Mouse (Mus musculus) megakaryocyte, adult 5-6 weeks (primary cell): Measurements from ENCODE around the gene Elmod3. TPM values are rescaled to one million over a fixed set of nuclear protein-coding genes. Genes with fewer than 3 reads are reported as not detected.

ENCODE experiments used
- ATAC-seq: 2 replicates; pipeline ENCODE4 v1.8.0; 2016; ENCODE audit warnings: mild to moderate bottlenecking, inconsistent platforms; ENCODE audit not compliant: poor library complexity, severe bottlenecking
- total RNA-seq, 2 experiments: library from RNA; stranded (forward) in 1 of 2; stranded (reverse) in 1 of 2; fragments of 153-499, 151-499 nt in 1 of 2; fragments of 221-1000, 200-1000 nt in 1 of 2; gene quantifications; 2 replicates each; pipeline versions ENCODE4 v1.2.3 to v1.2.4; 2015 to 2017

Elmod3 gene
- 6.4 and 7.0 TPM in 2 replicates for total RNA-seq (2015)
- total RNA-seq (2017): 8.6 and 10.2 TPM in 2 replicates

GRCm38 (mm10) chr6:72597956-72598753 is at the start of gene Elmod3, which contains the start of gene Retsat:
Gene Elmod3 (minus strand): TSS chr6:72598413.
Gene Retsat (plus strand): TSS chr6:72598475.
- ATAC-seq: peak; percentile 85

GRCm38 (mm10) chr6:72647383-72647820 is 49.2 kb upstream of the Elmod3 start:
- ATAC-seq: peak; percentile 68

GRCm38 (mm10) chr6:72645364-72645763 is 47.2 kb upstream of the Elmod3 start:
- ATAC-seq: no peak

GRCm38 (mm10) chr6:72644576-72644975 is 46.4 kb upstream of the Elmod3 start:
- ATAC-seq: 0 out of 2 replicates have a peak, but pooled peaks have one; percentile 19

DNA sequence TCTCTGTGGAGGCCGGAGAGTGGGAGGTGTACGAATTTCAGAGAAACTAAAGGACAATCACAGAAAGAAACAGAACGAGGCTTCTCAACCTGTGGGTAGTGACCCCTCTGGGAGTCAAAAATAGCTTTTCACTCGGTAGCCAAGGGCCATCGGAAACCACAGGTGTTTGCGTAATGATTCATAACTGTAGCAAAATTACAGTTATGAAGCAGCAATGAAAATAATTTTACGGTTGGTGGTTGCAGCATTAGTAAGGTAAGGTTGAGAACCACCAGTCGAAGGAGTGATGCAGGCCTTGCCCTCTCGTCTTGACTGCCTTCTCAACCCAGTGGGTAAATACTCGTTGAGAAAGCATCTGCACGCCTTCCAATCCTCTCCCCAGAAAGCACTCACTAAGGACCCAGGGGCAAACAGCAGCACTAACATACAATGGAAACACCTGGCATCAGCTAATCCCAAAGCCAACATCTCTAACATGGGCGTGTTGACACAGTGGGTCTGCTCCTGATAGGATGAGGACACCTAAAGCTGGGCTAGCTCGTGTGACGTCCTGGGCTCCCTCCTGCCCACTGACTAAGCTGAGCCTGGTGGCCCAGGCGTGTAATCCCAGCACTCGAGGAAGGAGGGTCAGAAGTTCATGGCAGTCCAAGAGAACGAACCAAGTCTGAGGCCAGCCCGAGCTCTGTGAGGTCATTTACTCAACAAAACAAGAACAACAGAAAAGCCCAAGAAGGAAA is 43.2 kb upstream of the Elmod3 start:
- ATAC-seq: peak; percentile 20; the same call in 1 of the 2 replicates

DNA sequence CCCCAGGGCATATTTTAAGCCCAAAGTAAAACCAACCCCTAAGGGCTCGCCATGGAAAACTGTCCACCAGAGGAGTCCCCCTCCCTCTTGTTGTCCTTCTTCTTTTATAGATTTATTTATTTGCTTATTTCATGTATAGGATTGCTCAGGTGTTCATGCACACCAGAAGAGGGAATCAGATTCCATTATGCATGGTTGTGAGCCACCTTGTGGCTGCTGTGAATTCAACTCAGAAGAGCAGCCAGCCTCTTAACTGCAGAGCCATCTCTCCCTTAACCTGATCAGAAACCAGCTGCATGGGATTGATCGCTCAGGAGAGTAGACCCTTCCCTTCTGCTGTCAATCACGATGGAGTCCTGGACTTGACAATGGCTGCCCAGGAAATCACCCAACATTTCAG is 38.7 kb upstream of the Elmod3 start:
- no peak for ATAC-seq

DNA sequence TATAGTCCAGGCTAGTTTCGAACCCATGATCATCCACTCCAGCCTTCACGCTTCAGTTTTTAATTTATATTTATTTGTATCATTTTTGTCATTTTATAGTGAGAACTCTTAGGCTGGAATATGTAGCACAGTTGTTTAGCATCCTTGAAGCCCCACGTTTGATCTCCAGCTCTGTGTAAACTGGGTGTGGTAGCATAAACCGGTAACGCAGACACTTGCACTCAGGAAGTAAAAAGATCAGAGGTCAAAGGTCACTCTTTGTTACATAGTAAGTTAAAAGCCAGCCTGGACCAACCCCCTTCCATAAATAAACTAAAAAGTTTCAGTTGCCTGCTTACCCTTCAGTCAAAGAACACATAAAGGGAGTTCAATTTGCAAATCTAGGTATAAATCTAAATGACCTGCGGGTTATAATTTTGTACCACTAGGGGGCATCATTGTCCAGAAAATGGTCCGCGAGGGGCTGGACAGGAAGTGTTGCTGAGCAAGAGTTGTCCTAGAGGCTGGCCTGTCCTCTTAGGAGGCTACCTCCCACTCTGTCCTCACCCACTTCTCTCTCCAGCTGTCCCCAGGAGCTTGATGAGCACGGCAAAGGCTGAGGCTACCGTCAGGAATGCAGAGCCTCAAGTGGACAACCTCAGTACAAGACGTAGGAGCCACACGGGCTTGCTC is 37.7 kb upstream of the Elmod3 start:
- peak; percentile 94 for ATAC-seq

DNA sequence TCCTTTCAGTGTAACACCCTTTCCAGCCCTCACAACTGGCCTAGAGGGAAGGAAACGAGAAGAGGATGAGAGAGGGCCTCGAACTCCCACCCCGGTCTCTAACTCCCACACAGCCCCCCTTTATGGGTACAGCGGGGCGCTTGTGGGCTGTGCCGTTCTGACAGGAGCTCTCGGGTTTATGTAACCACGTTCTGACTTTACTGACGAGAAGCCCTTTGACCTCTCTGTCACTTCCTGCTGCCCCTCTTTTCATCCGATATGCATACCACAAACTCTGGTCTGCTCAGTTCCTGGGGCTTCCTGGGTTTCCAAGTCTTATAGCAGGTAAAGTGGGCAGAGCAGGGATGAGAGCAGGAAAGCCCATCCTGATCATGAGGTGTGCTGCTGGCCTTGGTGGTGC is 36.1 kb upstream of the Elmod3 start:
- no peak for ATAC-seq

GRCm38 (mm10) chr6:72631700-72632099 is 33.5 kb upstream of the Elmod3 start:
- ATAC-seq: no peak

- ATAC-seq: no peak
Measured at GRCm38 (mm10) chr6:72630961-72631360, 32.7 kb upstream of the Elmod3 start.

DNA sequence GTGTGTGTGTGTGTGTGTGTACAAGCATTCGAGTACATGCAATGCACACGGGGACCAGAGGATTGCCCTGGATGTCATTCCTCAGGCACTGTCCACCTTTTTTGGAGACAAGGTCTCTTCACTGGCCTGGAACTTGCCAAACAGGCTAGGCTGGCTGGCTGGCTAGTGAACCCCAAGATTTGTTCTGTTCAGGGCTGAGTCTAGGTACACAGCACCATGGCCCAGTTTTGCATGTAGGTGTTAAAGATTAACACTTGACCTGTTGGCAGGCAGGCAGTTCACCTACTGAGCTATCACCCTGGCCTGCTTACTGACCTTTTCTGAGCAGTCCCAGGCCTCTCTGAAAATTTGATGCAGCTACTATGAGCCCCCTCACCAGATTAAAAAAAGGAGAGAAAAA is 32.2 kb upstream of the Elmod3 start:
- no peak for ATAC-seq

DNA sequence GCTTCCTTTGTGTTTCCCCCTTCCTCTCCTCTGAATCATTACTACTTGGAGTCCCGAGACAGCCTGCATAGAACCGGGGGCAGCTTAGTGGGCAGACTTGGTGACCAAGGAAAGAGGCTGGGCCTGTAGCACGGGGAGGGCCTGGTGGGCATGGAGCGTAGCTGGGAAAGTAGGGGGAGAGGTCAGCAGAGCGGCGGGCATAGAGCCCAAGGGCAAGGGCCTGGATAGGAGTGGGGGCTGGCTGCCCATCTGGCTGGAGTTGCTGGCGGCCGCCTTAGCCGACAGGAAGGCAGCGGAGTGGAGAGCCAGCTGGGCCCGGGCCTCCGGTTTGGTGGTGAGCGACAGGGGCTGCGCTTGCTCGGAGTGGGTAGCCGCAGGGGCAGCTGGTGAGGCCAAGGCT is 29.1 kb upstream of the Elmod3 start:
- ATAC-seq: no peak

DNA sequence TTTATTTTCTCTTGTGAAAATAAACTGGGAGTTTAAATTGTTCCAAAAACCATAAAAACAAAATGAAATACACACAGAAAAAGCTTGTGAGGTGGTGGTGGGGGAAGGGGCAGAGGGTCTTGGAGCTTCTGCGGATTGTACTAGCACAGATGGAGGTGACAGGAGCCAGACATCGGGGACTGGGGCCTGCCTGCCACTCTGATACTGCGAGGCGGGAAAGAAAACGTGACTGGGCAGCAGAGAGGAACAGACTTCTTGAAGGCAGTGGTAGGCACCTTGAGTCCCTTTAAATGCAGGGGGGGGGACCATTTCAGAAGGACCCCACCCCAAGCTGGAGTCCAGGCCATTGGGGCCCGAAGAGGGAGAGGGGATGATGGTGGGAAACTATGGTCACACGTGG is 28.2 kb upstream of the Elmod3 start:
- ATAC-seq: no peak

GRCm38 (mm10) chr6:72623661-72624402 is 25.6 kb upstream of the Elmod3 start:
- ATAC-seq: peak; percentile 86

DNA sequence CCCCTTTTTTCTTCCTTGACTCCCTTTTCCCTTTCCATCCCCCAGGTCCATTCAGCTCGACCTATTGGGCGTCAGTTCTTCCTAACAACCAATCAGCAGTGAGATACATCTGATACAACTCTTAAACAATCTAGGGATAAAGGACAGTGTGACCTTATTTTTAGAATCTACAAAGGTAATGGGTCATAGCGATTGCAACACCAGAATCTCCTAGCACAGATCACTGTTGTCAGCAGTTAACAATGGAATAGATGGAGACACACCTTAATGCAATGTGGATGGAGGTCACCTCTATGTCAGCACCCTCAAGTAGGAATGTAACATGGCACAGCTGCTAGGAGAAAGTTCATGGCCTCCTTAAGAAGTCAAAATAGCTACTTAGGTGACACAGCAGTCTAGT is 24.7 kb upstream of the Elmod3 start:
- no peak for ATAC-seq

GRCm38 (mm10) chr6:72620920-72621319 is 22.7 kb upstream of the Elmod3 start:
- no peak for ATAC-seq

DNA sequence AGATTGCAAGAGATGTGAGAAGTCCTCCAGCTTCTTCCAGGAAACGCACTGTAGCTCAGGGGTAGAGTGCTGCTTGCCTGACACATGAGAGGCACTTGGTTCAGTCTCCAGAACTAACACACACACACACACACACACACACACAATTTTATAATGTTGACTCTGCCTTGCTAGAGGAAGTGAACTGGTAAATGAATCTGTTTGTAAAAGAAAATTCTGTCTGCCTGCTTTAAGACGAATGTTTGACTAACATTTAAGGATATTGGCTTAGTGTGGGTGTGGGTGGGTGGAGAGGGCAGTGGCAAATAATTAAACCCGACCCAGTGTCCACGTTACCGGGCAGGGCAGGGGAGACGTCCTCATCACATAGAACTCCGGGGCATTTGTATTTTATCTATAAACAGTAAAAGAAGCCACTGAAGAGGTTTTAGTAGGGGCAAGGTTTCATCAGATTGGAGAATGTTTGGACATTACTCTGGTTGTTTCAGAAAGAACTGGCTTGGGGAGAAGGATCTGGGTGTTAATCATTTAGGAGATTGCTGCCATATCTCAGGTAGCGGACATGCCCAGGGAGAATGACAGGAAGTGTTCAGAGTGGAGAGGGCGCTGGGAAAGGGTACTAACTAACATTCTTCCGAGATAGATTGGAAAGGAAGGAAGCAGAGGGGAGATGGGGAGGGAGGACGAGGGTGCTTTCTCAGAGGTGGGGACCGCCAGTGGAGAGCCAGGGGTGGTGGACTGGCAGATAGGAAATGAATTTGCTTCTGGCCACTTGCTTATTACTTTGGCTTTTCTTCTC is 21.7 kb upstream of the Elmod3 start:
- ATAC-seq: no peak

- ATAC-seq: peak; percentile 94
Measured at GRCm38 (mm10) chr6:72616643-72617288, 18.6 kb upstream of the Elmod3 start, which contains the start of gene Tgoln1. Gene Tgoln1 (minus strand): TSS chr6:72617000.
